Mouse (Mus musculus): ENCODE measurements around the gene Calm1.

DNA sequence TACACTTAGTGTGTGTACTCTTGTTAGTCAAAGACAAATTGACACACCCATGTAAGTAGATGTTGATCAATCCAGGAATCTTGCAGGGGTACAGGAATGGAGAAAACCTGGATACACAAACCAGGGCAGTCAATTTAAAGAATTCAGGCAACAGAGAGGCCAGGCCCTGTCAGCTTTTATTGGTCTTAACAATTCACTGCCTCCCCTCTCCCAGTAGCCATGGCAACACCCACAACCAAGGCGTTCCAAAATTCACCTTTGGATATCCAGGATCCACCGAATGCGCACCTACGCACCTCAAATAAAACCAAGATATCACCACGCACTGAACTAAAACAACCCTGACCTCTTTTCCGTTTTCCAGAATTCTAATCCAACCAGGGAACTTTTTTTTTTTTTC lies 12.9 kb upstream of the Calm1 start:
- TF ChIP-seq GATA1 (IDR thresholded peaks at IDR 0.05; ENCODE audit: low read length) (no peak), TAL1 (IDR thresholded peaks at IDR 0.05; ENCODE audit: low read length) (no peak)

Measured in erythroblast, embryonic 14.5 days (primary cell).